Mouse (Mus musculus) liver, embryonic 15.5 days (tissue): ENCODE data around the gene Grb14. TPM values are rescaled to one million over a fixed set of nuclear protein-coding genes. Genes with fewer than 3 reads are reported as not detected.
A peak's percentile ranks its signal among the peaks of the same experiment; 100 is the strongest.

Source experiments
- ATAC-seq: fragments of 200-750 bp; cut with Nextera tagmentation; 2 replicates; pipeline ENCODE4 v1.8.0; 2017; ENCODE audit warnings: moderate number of reproducible peaks, mild to moderate bottlenecking, moderate library complexity; ENCODE audit not compliant: insufficient read depth
- H3K27ac ChIP-seq: fragments of 300-500 bp; sonication (generic); replicated peaks from 2 replicates; pipeline ENCODE4 v1.5.1; 2015; ENCODE audit warnings: mild to moderate bottlenecking, inconsistent platforms
- H3K27me3 ChIP-seq: fragments of 300-500 bp; sonication (generic); 2 replicates; pipeline ENCODE4 v1.6.1; 2015; ENCODE audit warnings: mild to moderate bottlenecking, inconsistent platforms
- H3K36me3 ChIP-seq: fragments of 300-500 bp; sonication (generic); replicated peaks from 2 replicates; pipeline ENCODE4 v1.6.1; 2015; ENCODE audit warnings: moderate library complexity, mild to moderate bottlenecking, inconsistent platforms
- H3K4me1 ChIP-seq: fragments of 300-500 bp; sonication (generic); replicated peaks from 2 replicates; pipeline ENCODE4 v1.6.1; 2015; ENCODE audit warnings: inconsistent platforms
- H3K4me2 ChIP-seq: fragments of 300-500 bp; sonication (generic); 2 replicates; pipeline ENCODE4 v1.6.1; 2015; ENCODE audit warnings: moderate library complexity, mild to moderate bottlenecking, inconsistent platforms
- H3K4me3 ChIP-seq: fragments of 300-500 bp; sonication (generic); replicated peaks from 2 replicates; pipeline ENCODE4 v1.5.1; 2015; ENCODE audit warnings: mild to moderate bottlenecking, inconsistent platforms
- H3K9ac ChIP-seq: fragments of 300-500 bp; sonication (generic); 2 replicates; pipeline ENCODE4 v1.6.1; 2015; ENCODE audit warnings: moderate library complexity, mild to moderate bottlenecking, inconsistent platforms
- H3K9me3 ChIP-seq: fragments of 300-500 bp; sonication (generic); replicated peaks from 2 replicates; pipeline ENCODE4 v1.6.1; 2016; ENCODE audit warnings: inconsistent platforms
- WGBS: fragments of 180-500 bp; shearing (Covaris S2); methylation state at CpG from one replicate; pipeline ENCODE4 v1.1.7; 2015; ENCODE audit warnings: mixed read lengths; ENCODE audit not compliant: insufficient replicate concordance; 5-methylcytosine and 5-hydroxymethylcytosine counted together
- polyA plus RNA-seq: library from polyadenylated mRNA; unstranded; fragments of >200 nt; fragmentation: Nextera tagmentation; extraction: Ambion mirVana; gene quantifications from 2 replicates; pipeline ENCODE4 v1.2.1, GENCODE M21; 2015

Grb14 gene
- polyA plus RNA-seq, 1 experiment from 2014 or later = 8.0 TPM

- Histone ChIP-seq H3K4me1 (no peaks in the 10 kb centered on the region), H3K4me2 (no peak overlapping the region), H3K4me3 (no peak overlapping the region), H3K9ac (no peak overlapping the region), H3K27ac (no peak overlapping the region), H3K36me3 (no peaks in the 10 kb centered on the region), H3K27me3 (peaks cover 8% of the 10 kb centered on the region), H3K9me3 (no peaks in the 10 kb centered on the region)
- WGBS = 60% methylated on average over 2 of the region's 2 CpGs
- ATAC-seq = no peak
Measured at GRCm38 (mm10) chr2:65017375-65017774, 7.4 kb downstream of the Grb14 start.

- no peaks in the 10 kb centered on the region for H3K9me3 ChIP-seq
- no peak overlapping the region for H3K27ac ChIP-seq
- H3K9ac ChIP-seq = no peak overlapping the region
- ATAC-seq = no peak
- 54% methylated on average over 3 of the region's 3 CpGs for WGBS
- no peaks in the 10 kb centered on the region for H3K4me1 ChIP-seq
- H3K27me3 ChIP-seq = no peaks in the 10 kb centered on the region
- no peak overlapping the region for H3K4me3 ChIP-seq
- H3K36me3 ChIP-seq = no peaks in the 10 kb centered on the region
- H3K4me2 ChIP-seq = no peak overlapping the region
Measured at GRCm38 (mm10) chr2:65014552-65014951, 10.2 kb downstream of the Grb14 start.

- Histone ChIP-seq H3K36me3 (no peaks in the 10 kb centered on the region), H3K4me1 (no peaks in the 10 kb centered on the region)
- ATAC-seq = no peak
Measured at GRCm38 (mm10) chr2:65010105-65010504, 14.7 kb downstream of the Grb14 start.

GRCm38 (mm10) chr2:65007396-65007795 is 17.4 kb downstream of the Grb14 start:
- H3K4me2 ChIP-seq = no peak overlapping the region
- 47% methylated on average over 2 of the region's 2 CpGs for WGBS

More at GRCm38 (mm10) chr2:65010105-65010504, 14.7 kb downstream of the Grb14 start:
- Histone ChIP-seq H3K9me3 (no peaks in the 10 kb centered on the region), H3K4me3 (no peak overlapping the region), H3K27me3 (no peaks in the 10 kb centered on the region), H3K9ac (no peak overlapping the region), H3K4me2 (no peak overlapping the region), H3K27ac (no peak overlapping the region)
- WGBS = 41% methylated on average over 3 of the region's 3 CpGs

GRCm38 (mm10) chr2:65005044-65005443 is 19.7 kb downstream of the Grb14 start:
- H3K9ac ChIP-seq = no peak overlapping the region
- no peaks in the 10 kb centered on the region for H3K9me3 ChIP-seq
- H3K4me2 ChIP-seq = no peak overlapping the region
- H3K27ac ChIP-seq = no peak overlapping the region
- no peaks in the 10 kb centered on the region for H3K36me3 ChIP-seq
- no peak overlapping the region for H3K4me3 ChIP-seq
- ATAC-seq = no peak
- H3K27me3 ChIP-seq = no peaks in the 10 kb centered on the region
- no peaks in the 10 kb centered on the region for H3K4me1 ChIP-seq

More at GRCm38 (mm10) chr2:65007396-65007795, 17.4 kb downstream of the Grb14 start:
- Histone ChIP-seq H3K9ac (no peak overlapping the region), H3K36me3 (no peaks in the 10 kb centered on the region), H3K9me3 (no peaks in the 10 kb centered on the region), H3K4me1 (no peaks in the 10 kb centered on the region), H3K27me3 (no peaks in the 10 kb centered on the region), H3K4me3 (no peak overlapping the region), H3K27ac (no peak overlapping the region)
- ATAC-seq = no peak

GRCm38 (mm10) chr2:65003433-65003832 is 21.4 kb downstream of the Grb14 start:
- 25% methylated on average over 2 of the region's 2 CpGs for WGBS
- no peaks in the 10 kb centered on the region for H3K36me3 ChIP-seq
- H3K27ac ChIP-seq = no peak overlapping the region
- no peaks in the 10 kb centered on the region for H3K27me3 ChIP-seq
- H3K4me1 ChIP-seq = no peaks in the 10 kb centered on the region
- no peak overlapping the region for H3K4me3 ChIP-seq
- H3K4me2 ChIP-seq = no peak overlapping the region
- no peak for ATAC-seq
- no peak overlapping the region for H3K9ac ChIP-seq
- H3K9me3 ChIP-seq = no peaks in the 10 kb centered on the region

- Histone ChIP-seq H3K27ac (no peak overlapping the region), H3K9me3 (no peaks in the 10 kb centered on the region), H3K9ac (no peak overlapping the region), H3K4me1 (no peaks in the 10 kb centered on the region), H3K36me3 (no peaks in the 10 kb centered on the region), H3K4me3 (no peak overlapping the region), H3K27me3 (no peaks in the 10 kb centered on the region), H3K4me2 (no peak overlapping the region)
- peak; percentile 56; the same call in 1 of the 2 replicates for ATAC-seq
- WGBS = 70% methylated on average over 3 of the region's 3 CpGs
Measured at GRCm38 (mm10) chr2:65002631-65003030, 22.2 kb downstream of the Grb14 start.

GRCm38 (mm10) chr2:64995048-64995447 is 29.7 kb downstream of the Grb14 start:
- H3K36me3 ChIP-seq = no peaks in the 10 kb centered on the region
- ATAC-seq = peak; percentile 47
- no peaks in the 10 kb centered on the region for H3K4me1 ChIP-seq
- H3K4me3 ChIP-seq = no peak overlapping the region
- H3K9me3 ChIP-seq = no peaks in the 10 kb centered on the region
- no peak overlapping the region for H3K27ac ChIP-seq
- H3K4me2 ChIP-seq = no peak overlapping the region
- H3K9ac ChIP-seq = no peak overlapping the region
- WGBS = 51% methylated on average over 2 of the region's 2 CpGs
- no peaks in the 10 kb centered on the region for H3K27me3 ChIP-seq

- Histone ChIP-seq H3K36me3 (no peaks in the 10 kb centered on the region), H3K4me1 (no peaks in the 10 kb centered on the region), H3K4me2 (no peak overlapping the region), H3K27me3 (no peaks in the 10 kb centered on the region), H3K27ac (no peak overlapping the region), H3K9me3 (no peaks in the 10 kb centered on the region), H3K4me3 (no peak overlapping the region), H3K9ac (no peak overlapping the region)
- 58% methylated on average over 2 of the region's 2 CpGs for WGBS
- ATAC-seq = no peak
Measured at GRCm38 (mm10) chr2:64989426-64990187, 35.2 kb downstream of the Grb14 start.

GRCm38 (mm10) chr2:64987782-64988181 is 37.0 kb downstream of the Grb14 start:
- no peak for ATAC-seq
- 57% methylated on average over 3 of the region's 3 CpGs for WGBS
- H3K27ac ChIP-seq = no peak overlapping the region
- no peaks in the 10 kb centered on the region for H3K36me3 ChIP-seq
- no peak overlapping the region for H3K4me2 ChIP-seq
- no peaks in the 10 kb centered on the region for H3K4me1 ChIP-seq
- H3K4me3 ChIP-seq = no peak overlapping the region
- no peaks in the 10 kb centered on the region for H3K9me3 ChIP-seq
- H3K9ac ChIP-seq = no peak overlapping the region
- H3K27me3 ChIP-seq = no peaks in the 10 kb centered on the region

GRCm38 (mm10) chr2:64975546-64975945 is 49.2 kb downstream of the Grb14 start:
- H3K9ac ChIP-seq = no peak overlapping the region
- no peak for ATAC-seq
- no peaks in the 10 kb centered on the region for H3K36me3 ChIP-seq
- 0 out of 2 replicates have a peak overlapping the region, but pooled peaks have one; percentile 53 for H3K27ac ChIP-seq
- no peak overlapping the region for H3K4me3 ChIP-seq
- WGBS = 56% methylated on average over 5 of the region's 5 CpGs
- H3K4me2 ChIP-seq = no peak overlapping the region
- H3K27me3 ChIP-seq = no peaks in the 10 kb centered on the region
- no peaks in the 10 kb centered on the region for H3K9me3 ChIP-seq
- no peaks in the 10 kb centered on the region; the same call in 1 of the 2 replicates for H3K4me1 ChIP-seq

- H3K36me3 ChIP-seq = no peaks in the 10 kb centered on the region
- 48% methylated on average over 2 of the region's 2 CpGs for WGBS
- no peak overlapping the region for H3K27ac ChIP-seq
- no peaks in the 10 kb centered on the region for H3K27me3 ChIP-seq
- H3K4me3 ChIP-seq = no peak overlapping the region
- no peaks in the 10 kb centered on the region for H3K9me3 ChIP-seq
- no peak overlapping the region for H3K9ac ChIP-seq
- H3K4me2 ChIP-seq = no peak overlapping the region
- no peaks in the 10 kb centered on the region; the same call in 1 of the 2 replicates for H3K4me1 ChIP-seq
- peak; percentile 57; the same call in 1 of the 2 replicates for ATAC-seq
Measured at GRCm38 (mm10) chr2:64974549-64974948, 50.2 kb downstream of the Grb14 start.
